Mouse (Mus musculus): ENCODE results near the gene Rai14.

- TF ChIP-seq TCF12 (IDR thresholded peaks at IDR 0.05; ENCODE audit: insufficient read depth, poor library complexity, severe bottlenecking) (no peak), CEBPB (IDR thresholded peaks at IDR 0.05; ENCODE audit: insufficient read depth, poor library complexity, severe bottlenecking) (no peak), MYOD1 (IDR thresholded peaks at IDR 0.05; ENCODE audit: control insufficient read depth in 1 of 3, insufficient read length in 2 of 3, low read depth in 2 of 3) (no peak), POLR2A (IDR thresholded peaks at IDR 0.05; ENCODE audit: insufficient read length, low read depth) (no peak), MAX (IDR thresholded peaks at IDR 0.05; ENCODE audit: low read depth) (no peak), MYOG (IDR thresholded peaks at IDR 0.05; ENCODE audit: control insufficient read depth in 1 of 3, insufficient read depth in 1 of 3, insufficient read length in 2 of 3, low read depth in 2 of 3) (no peak), USF1 (IDR thresholded peaks at IDR 0.05; ENCODE audit: low read depth) (no peak), E2F4 (IDR thresholded peaks at IDR 0.05; ENCODE audit: insufficient read depth) (no peak), POLR2AphosphoS2 (IDR thresholded peaks at IDR 0.05; ENCODE audit: insufficient read length, low read depth) (no peak), TCF3 (IDR thresholded peaks at IDR 0.05; ENCODE audit: insufficient read length, low read depth) (no peak), SRF (IDR thresholded peaks at IDR 0.05; ENCODE audit: control insufficient read depth, insufficient read length, low read depth) (no peak), REST (IDR thresholded peaks at IDR 0.05; ENCODE audit: insufficient read depth, insufficient read length) (no peak)
Observed at GRCm38 (mm10) chr15:10683687-10684203, 30.7 kb downstream of the Rai14 start.
